Mouse (Mus musculus) thymus, postnatal 4 days (tissue): ENCODE data around the gene Rnf11.

Experiments
- DNase-seq: peaks from one replicate; pipeline ENCODE4 v3.0.0; 2021

The Rnf11 gene

DNA sequence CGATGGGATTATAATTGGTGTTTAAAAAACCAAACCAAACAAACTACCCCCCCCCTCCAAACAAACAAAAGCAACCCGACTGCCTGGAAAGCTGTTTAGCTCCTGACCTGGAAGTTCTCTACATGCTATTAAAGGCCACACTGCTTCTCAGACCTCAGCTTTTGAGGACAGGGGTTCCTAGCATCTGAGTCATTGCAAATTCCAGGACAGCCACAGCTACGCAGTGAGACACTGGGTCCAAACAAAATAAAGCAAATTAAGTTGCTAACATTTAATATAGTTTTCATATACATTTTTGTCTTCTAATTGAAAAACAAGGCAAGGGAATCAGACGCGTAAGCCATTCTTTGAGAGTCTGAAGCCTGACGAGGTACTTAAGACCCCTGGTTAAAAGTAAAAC, 40.1 kb downstream of the Rnf11 start:
- no peak for DNase-seq

DNA sequence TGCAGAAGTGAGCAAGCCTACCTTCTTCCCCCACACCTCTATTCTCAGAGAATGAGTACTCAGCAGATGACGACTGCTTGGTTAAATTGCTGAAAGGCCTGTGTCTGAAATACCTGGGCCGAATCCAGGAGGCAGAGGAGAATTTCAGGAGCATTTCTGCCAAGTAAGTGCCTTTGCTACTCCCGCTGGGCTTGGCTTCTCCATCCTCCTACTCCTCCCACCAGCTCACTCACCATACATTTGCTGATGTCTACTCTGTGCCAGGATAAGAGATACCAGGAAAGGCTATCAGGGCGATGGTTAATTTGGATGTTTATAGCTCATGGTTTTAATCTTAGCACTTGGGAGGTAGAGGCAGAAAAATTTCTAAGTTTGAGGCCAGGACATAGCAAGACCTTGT, 41.9 kb downstream of the Rnf11 start:
- DNase-seq = no peak

DNA sequence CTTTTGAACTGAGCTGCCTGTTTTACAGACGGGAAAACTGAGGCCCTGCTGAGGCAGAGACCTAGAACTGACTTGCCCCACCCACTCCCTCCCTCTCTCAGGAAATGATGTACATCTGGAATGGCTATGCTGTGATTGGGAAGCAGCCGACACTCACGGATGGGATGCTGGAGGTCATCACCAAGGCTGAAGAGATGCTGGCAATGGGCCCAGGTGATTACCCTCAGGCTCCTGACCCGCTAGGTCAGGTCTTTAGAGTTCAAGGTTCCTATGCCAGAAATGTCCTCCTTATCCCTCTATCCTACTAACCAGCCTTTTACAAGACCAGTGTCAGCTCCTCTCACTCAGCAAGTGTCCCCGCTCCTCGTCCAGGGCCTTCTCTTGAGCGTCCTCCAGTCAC, 42.4 kb downstream of the Rnf11 start:
- DNase-seq = no peak

DNA sequence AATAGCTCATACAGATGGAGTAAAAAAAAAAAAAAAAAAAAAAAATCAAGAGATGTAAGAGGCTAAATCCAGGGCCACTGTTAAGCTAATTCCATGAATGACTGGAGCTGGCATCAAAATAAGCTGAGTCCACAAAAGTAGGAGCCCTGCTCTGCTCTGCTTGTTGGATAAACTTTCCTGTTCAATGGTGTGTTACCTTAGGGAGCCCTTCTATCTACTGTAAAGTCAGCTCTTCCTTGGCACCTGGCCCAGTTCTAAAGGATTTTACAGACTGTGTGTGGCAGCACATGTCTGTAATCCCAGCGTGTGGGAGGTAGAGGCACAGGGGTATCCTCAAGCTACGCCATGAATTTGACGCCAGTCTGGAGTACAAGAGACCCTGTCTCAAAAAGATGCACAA, 43.5 kb downstream of the Rnf11 start:
- DNase-seq = no peak

DNA sequence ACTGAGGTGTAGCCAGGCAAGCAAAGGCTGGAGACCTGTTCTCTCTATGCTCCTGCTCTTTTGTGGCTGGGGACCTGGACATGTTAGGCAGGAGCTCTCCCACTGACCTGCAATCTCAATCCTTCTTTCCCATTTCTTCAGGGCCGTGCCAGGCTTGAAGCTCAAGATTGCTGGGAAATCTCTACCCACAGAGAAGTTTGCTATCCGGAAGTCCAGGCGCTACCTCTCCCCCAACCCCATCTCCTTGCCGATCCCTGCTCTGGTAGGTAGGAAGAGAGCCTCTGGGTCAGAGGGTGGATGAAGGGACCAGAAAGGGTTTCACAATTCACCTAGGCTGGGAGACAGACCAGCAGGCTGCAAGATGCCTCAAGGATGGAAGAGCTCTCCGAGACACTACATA, 44.1 kb downstream of the Rnf11 start:
- DNase-seq = no peak

DNA sequence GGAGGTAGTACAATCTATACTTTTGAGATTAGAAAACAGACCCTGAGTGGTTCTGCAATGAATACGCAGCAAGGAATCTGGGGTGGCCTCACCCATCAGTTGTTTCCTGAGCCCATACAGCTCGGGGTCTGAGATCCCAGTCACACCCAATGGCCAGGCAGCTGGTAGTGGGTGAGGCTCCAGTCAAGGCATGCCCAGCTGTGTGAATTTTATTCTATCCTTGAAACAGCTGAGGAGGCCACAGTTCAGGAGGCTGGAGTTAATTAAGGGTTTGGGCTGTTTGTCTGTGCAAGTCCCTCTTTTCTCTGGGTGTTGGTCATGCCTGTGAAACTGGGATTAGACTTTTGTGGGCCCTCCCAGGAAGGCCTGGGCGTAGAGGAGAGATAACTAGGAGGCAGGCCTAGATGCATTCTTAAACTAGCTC, 44.7 kb downstream of the Rnf11 start:
- no peak for DNase-seq

DNA sequence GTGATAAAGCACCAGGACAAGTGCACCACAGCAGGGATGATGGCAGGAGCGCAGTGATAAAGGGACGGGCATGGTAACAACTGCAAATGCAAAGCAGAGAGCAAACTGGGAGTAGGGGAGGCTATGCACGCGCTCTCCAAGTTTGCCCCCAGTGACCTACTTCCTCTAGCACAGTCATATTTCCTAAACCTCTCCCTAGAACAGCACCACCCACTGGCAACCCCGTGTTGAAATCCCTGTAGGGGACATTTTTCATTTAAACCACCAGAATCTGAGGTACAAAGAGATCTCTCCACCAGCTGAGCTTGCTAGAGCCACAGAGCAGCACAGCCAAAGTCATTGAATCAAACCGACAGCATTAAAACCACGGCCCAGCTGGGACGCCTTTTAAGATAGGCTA, 45.4 kb downstream of the Rnf11 start:
- peak; percentile 67 for DNase-seq

DNA sequence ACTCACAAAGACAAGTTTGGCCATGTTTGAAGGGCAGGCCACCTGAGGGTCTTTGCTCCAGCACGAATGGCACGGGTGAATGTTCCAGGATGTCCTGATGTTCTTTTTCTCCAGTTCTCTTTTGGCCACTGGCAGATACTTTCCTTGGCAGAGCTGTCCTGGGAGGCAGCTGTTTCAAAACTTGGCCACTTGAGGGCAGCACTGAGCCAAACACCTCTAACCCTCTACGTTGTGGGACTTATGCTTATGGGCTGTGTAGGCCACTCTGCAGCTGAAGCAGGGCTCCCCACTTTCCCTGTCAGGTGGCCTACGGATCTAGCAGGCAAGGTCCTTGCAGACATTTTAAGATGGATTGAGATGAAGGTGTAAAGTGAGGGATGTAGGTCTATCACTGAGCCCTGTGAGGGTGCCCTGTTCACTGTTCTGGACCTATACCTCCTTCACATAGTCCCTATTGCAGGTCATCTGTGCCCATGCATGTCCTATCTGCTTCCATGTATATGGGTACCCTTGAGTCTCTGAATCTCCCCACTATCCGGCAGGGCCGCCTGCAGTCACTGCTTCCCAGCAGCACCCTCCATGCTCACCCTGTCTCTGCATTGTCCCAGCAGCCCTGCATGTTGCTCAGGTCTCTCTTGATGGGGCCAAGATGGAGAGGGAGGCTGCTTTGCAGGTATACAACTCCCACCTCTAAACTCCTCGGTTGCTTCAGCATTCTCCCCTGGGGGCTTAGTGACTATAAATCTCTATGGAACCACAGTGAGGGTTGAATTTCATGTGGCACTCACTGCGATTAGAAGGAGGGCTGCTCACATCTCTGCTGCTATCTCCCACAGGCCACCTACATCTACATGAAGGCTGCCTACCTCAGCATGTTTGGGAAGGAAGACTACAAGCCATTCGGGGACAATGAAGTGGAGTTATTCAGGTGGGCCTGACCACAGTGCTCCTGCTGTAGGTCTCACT, 46.3 kb downstream of the Rnf11 start:
- DNase-seq = peak; percentile 84

DNA sequence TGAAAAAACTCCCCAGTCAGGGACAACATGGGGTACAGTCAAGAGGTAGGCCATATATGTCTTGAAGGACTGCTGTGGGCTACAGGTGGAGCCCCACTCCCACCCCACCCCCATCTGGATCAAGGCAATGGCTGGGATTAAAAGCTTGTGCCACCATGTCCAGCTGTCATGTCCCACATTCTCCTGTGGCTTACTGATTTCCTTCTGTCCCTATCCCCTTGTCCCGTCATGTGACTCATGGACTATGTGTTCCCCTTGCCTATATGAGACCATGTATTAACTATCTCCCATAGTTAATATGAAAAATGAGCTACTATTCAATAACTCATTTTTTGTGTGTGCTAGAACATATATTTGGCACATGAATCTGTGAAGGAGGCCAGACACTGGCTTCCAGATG, 50.3 kb downstream of the Rnf11 start:
- no peak for DNase-seq

DNA sequence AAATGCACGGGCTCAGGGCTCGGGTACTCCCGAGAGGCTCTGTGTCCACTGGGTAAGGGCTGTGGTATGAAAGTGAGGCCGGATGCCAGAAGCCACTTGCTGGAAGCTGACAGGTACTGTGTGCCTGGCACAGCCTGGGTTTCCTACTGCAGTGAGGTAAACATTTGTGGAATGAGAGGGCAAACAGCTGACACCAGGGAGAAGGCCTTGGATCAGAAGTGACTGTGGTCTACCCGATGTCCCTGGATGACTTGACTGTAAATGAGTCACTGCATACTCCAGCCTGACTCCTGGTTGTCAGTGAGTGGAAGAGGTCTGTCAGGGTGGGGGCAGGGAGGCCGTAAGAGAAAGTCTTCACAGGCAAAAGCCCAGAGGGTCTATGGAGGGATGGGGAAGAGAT, 50.9 kb downstream of the Rnf11 start:
- DNase-seq = no peak

DNA sequence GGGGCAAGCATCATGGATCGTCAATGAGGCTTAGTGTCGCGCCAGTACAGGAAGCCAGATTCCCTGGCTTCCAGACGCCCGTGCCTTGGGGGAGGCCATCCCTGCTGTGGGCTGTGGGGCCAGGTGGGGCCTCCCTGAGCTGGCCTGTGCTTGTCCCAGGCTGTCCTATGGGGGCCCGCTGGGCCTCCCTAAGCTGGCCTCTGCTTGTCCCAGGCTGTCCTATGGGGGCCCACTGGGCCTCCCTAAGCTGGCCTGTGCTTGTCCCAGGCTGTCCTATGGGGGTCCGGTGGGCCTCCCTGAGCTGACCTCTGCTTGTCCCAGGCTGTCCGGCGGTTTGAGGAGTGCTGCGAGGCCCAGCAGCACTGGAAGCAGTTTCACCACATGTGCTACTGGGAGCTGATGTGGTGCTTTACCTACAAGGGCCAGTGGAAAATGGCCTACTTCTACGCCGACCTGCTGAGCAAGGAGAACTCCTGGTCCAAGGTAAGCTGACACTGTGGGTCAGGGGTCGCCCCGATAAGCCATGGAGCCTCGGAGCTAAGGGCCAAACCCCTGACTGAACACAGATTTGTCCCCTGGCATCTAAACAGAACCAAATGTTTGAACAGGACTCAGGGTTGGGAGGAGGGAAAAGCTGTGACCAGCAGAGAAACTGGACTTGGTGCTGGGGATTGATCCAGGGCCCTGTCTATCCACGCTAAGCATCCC, 51.7 kb downstream of the Rnf11 start:
- DNase-seq = no peak

DNA sequence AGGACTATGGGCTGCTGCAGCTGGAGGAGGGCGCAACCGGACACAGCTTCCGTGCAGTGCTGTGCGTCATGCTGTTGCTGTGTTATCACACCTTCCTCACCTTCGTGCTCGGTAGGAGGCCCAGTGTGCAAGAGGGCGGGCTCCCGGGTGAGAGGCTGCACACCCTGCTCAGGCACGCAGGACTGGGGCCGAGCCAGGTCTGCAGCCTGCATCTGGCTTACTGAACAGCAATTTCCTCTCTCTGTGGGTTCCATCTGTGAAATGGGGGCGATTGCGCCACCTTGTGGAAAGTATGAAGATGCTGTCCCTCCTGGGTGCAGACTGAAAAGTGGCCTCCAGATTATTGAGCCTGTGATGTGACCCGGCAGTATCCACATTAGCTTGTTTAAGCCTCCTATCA, 53.7 kb downstream of the Rnf11 start:
- peak; percentile 66 for DNase-seq

DNA sequence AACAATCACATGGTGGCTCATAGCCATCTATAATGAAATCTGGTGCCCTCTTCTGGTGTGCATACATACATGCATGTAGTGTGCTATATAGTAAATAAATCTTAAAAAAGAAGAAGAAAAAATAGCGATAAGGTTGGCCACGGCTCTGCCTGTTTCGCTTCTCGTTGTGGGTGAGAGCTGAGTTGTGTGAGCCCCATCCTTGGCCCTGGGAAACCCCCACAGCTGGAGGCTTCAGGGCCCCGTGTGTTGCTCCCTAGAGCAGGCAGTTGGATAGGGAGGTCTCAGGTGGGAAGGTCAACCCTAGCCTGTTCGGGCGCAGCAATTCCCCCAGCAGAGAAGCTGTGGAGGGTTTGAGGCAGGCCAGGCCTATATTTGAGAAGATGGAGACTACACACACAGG, 54.3 kb downstream of the Rnf11 start:
- DNase-seq = no peak

DNA sequence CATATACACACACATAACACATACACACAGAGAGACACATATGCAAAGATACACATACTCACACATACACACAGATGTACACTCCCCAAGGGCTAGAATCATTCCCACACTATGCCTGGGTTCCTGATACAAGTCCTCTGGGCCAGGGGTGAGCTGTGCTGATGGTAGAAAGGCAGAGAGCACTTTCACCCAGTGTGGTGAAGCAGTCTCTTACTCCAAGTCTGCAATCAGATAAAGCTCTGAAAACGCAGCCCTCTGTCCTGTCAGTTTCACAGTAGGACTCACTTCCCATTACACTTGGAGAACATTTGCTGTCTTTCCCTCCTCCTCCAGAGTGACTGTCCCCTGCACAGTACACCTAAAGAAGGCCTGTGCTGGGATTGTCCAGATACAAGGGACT, 57.5 kb downstream of the Rnf11 start:
- no peak for DNase-seq

DNA sequence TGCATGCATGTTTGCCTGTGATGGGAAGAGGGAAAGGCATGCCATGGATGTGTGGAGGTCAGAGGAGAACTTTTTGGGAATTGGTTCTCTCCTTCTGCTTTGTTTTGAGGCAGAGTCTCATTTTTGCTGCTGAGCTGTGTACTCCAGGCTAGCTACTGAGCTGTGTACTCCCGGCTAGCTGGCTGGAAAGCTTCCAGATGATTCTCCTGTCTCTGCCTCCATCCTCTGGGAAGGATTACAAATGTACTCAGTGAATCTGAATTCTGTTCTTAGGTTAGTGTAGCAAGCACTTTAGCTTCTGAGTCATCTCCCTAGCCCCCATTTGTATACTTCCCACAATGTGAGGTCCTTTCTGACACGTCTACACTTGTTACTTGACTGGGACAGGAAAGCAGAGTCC, 61.1 kb downstream of the Rnf11 start:
- no peak for DNase-seq

DNA sequence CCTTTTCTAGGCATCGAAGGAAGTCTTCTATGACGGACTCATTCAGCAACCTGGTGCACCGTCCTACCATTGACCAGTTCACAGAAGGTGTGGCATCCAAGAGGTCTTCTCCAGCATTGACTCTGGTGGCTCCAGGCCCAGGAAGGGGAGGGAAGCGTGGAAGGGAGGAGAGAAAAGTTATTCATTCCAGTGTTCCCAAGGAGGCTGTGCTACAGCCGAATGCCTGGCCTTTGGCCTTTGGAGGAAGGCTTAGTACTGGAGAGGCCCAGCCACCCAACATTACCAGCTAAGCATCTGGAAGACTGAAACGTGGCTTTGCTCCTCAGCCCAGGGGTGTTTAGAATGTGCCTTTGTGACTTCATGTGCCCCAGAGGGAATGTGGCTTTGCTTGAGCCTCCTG, 62.1 kb downstream of the Rnf11 start:
- no peak for DNase-seq

DNA sequence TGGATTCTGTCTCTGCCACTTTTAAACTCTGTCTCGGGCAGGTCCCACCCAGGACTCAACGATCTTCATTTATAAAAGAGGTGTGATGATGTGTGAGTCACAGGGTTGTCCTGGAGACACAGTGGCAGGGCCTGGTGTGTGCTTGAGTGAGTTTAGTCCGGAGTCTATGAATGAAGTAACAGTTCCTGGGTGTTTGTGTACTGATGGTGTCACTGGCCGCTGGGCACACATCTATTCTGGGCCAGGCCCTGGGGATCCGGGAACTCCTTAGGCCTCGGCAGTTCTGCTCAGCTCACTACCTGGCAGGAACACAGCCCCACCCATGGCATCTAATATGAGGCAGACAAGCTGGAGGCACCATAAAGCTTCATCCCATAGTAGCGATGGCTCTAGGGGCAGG, 62.9 kb downstream of the Rnf11 start:
- DNase-seq = no peak

DNA sequence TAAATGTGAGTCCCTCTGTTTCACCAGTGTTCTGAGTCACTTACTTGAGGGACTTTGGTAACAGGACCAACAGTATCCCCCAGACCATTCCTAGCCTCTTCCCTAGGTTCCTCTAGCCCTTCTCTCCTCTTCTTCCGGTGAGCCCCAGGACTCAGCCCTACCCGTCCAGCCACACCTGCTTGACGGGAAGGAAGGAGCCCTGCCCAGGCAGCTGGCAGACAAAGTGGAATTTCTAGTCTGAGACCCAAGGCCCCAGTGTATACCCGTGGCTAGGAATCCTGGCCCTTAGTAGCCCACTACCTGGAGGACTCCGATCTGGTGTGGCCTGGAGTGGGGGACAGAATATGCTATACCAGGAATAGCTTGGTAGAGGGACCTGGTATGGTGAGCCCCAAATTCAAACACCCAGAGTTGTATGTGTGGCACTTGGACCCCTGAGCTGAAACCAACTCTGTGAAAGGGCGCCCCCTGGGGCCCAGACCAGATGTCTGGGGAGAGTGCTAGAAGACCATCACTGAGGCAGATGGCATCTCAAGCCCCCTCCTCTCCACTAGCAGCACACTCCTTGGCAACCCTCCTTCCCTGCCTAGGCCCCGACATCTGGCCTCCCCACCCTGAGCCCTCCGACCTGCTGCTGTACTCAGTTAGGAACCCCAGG, 64.3 kb downstream of the Rnf11 start:
- DNase-seq = peak; percentile 76

DNA sequence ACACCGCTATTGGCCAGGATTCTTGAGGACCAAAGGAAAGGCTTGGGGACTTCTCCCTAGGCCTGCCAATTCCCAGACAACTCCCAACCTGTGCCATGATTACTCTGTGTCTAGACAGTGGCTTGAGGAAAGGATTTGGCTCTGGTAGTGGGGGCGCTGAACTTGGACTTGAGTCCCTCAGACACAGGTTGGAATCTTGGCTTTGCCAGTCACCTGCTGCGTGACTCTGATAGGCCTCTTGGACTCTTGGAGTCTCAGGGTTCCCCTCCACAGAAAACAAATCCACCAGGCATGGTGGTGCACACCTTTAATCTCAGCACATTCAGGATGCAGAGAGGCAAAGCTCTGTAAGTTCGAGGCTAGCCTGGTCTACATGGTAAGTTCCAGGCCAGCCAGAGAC, 65.0 kb downstream of the Rnf11 start:
- DNase-seq = no peak

DNA sequence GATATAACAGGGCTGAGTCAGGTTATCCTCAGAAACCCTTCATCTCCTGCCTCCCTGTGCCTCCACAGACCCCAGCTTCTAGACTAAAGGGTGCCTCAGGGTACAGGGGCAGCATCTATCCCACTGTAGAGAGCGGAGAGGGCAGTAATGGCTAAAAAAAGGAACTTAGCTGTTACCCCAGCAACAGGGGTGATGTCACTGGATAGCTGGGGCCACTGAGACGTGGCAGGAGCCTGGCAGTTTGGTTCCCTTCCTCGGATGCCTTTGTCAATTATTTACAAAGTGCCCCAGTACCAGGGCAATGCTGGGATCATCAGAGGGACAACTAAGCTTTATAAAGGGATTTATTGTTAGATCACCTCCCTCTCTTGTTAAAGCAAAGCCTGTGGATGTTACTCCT, 65.5 kb downstream of the Rnf11 start:
- DNase-seq = no peak

DNA sequence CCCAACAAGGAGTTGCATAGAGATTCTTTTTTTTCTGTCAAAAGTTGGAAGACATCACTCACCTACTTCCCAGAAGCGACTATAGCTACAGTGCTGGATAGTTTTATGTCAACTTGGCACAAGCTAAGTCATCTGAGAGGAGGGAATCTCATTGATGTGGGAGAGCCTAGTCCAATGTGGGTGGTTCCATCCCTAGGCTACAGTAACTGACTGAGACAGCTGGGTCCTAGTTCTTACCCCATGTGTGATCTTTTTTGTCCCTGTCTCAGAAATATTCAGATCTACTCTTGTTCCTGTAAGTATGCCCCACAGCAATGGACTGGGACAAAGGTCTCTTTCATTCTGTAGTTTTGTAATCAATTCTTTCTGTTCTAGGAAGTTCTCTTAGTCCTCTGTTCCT, 66.5 kb downstream of the Rnf11 start:
- no peak for DNase-seq

DNA sequence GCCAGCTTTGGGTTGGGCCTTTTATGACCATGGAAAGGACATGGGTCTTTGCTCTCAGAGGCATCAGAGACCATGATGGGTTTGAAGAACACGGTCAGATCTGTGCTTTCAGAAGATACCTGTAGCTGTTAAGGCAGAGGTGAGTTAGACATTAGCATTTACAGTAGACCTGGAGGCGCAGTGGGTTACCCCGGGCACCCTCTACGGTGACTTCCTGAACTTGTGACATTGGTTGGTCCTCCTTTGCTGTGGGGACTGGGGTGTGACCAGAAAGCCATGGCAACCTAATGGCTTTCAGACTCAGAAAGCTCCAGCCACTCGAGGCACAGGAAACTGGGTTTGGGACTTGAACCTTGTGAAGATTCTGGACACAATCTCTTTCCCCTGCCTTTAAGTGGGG, 72.3 kb downstream of the Rnf11 start:
- no peak for DNase-seq

DNA sequence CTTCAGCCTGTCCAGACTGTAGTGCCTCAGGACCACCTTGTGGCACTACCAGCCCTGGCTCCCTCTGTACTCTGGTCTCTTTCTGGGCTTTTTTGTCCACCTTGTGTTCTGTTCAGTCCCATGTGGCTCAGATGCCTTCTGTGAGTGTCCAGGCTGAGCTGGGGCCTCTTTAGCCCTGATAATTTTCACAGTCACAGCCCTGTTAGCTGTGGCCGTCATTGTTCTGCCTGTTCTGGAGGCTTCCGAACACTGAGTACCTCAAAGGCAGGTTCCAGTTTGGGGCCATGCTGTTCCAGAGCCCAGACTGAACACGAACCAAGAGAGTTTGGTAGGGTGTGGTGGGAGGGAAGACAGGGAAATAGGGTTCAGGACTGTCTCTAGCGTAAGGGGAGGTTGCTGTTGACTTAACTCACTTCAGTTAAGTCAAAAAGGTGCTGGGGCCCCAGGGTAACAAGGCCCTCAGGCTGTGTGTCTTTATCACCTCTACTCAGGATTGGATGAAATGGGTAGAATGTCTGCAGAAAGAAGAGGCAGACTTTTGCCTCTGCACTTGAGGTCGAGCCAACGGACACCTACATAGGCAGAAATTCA, 73.1 kb downstream of the Rnf11 start:
- no peak for DNase-seq
